Mouse (Mus musculus) heart, postnatal 0 days (tissue): ENCODE results near the gene Ascl2.

Source experiments
- CTCF ChIP-seq: IDR thresholded peaks from 2 replicates; pipeline ENCODE4 v1.5.1; 2016; ENCODE audit warnings: antibody characterized with exemption, control low read depth, low read depth
- EP300 ChIP-seq: IDR thresholded peaks from 2 replicates; pipeline ENCODE4 v1.6.1; 2016; ENCODE audit warnings: antibody characterized with exemption, low read depth

DNA sequence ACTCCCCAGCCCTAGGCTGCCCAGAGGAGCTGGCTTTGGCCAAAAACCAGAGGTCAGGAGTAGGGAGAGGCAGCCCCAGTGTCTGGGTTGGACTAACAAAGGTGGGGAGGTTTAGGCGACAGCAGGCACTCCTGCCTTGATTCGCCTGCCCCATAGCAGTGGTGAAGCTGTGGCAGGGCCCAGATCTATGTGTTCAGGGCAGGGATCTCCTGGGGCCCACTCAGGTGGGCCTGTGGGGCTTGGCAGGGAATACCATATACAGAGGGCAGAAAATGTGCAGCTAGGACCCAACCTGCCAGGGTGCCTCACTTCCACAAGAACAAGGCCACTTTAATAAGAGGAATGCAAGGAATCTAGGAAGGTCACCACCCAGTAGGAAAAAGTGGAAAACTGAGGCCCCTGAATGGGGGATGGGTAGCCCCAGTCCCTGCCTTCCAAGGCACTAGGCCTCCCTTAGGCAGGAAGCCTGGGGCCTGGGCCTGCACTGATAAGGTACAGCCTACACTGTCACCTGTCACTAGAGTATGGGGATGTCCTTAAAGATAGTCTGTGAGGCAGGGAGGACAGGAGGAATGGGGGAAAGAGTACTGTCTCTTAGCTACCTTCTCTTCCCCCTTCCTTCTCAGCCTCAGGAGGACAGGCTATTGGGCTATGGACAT is 37.2 kb upstream of the Ascl2 start:
- TF ChIP-seq CTCF (no peak), EP300 (no peak)
